Mouse (Mus musculus) megakaryocyte progenitor cell, adult 5-6 weeks (primary cell): ENCODE data around the gene Ppm1a. TPM values are rescaled to one million over a fixed set of nuclear protein-coding genes. Genes with fewer than 3 reads are reported as not detected.
"Not testable (repeated sequence)": the region's sequence is repeated elsewhere in the genome, so short reads cannot be mapped to it uniquely, and the experiment has no call there.

Experiments used
- ATAC-seq: replicated peaks from 2 replicates; pipeline ENCODE4 v1.8.0; 2016; ENCODE audit warnings: mild to moderate bottlenecking, moderate TSS enrichment, inconsistent platforms; ENCODE audit not compliant: poor library complexity
- total RNA-seq, 2 experiments: library from RNA; stranded (forward) in 1 of 2; stranded (reverse) in 1 of 2; fragments of 157-497, 149-512 nt in 1 of 2; fragments of 200-1000 nt in 1 of 2; gene quantifications; 2 replicates each; pipeline versions ENCODE4 v1.2.3 to v1.2.4; 2015 to 2017

The Ppm1a gene
- total RNA-seq, 2 experiments from 2014 or later = 53.5 to 81.4 TPM

DNA sequence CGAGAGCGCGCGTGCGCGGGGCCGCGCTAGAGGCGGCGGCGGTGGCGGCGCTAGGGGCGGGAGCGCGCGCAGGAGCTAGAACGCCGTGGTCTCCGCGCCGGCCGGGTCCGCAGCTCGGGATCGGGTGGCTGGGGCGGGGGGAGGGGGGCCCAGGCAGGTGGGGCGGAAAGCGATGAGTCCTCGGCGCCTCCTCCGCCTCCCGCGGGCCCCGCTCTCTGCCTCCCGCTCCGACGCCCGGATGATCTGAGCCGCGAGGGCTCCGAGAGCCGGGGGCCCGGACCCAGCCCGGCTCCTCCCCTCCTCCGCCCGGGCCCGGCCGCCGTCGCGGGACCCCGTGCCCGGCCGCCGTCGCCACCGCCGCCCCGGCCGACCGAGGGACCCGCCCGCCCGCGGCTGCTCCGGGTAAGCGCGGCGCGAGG lies 4.0 kb downstream of the Ppm1a start:
- ATAC-seq = no peak; the same call in 1 of the 2 replicates

DNA sequence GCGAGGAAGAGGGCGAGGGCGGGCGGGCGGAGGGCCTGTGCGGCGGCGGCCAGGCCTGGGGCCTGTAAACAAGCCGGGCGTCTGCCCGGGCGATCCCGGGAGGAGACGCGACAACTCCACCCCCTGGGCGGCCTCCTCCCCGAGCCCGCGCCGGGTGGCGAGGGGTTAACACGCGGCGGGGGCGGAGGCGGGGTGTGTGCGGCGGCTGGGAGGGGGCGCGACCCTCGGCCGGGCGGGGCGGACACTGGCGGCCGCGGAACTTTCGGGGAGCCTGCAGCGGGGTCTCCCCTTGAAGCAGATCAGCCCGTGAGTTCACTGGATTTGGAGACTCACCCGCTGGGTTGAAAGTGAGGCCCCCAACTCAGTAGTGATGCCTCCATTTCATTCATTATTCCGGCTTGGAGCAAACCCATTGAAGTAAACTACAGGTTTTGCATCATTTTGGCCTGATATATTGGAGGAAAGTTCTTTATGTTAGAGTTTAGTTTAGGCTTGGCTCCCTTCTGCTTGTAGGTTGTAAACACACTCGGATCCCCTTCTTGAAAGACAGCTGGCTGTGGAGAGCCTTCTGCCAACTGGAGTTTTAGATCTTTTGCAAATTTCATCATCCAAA lies 4.5 kb downstream of the Ppm1a start:
- peak; percentile 10; the same call in 1 of the 2 replicates for ATAC-seq

DNA sequence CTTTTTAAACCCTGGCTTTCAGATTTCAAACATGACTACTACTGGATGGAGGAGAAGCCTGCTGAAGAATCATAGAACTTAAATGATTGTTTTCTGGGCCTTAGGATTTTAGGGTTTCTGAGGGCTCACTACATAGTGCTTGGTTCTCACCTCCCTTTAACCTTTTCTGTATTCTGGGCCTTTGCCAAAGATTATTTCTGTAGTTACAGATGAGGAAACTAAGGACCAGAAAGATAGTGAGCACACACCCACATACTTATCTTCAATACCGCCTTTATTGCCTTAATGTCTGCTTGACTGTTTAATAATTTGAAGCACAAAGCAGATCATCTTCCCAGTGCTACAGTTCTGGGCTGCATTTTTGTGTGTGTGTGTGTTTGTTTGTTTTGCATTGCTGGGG lies 5.2 kb downstream of the Ppm1a start:
- 0 out of 2 replicates have a peak, but pooled peaks have one; percentile 5 for ATAC-seq

DNA sequence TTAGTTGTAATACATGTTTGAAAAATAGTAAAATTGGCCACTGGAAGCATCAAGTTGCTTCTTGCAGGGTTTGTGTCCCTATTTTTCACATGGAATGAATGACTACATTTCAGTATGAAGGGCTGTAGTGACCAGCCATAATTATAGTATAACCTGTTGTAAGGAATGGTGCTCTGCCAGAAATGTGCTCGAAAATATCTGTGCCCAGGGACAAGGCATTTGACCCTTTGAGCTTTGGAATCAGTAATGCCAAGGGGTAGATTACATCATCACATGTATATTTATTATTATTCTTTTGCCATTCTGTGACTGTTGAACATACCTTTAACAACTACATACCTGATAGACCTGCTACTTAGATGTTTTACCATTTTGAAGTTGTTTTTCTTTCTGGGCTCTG lies 5.9 kb downstream of the Ppm1a start:
- no peak for ATAC-seq

DNA sequence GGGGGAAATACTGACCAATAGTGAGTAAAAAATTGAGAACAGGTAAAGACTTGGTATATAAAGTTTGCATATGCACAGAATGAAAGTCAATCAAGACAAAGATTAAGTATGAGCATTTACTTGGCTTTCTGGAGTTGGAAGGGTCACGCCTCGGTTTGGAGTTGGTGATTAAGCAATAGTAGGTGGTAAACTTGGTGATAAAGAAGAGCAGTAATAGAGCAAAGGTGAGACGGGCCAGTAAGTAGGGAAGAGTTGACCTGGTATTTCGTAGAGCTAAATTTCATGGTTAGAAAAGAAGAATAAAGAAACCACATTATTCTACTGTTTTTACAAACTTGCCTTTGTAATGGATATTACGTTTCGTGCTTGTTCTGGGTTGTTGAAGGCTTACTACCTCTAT lies 10.6 kb downstream of the Ppm1a start:
- ATAC-seq = no peak

DNA sequence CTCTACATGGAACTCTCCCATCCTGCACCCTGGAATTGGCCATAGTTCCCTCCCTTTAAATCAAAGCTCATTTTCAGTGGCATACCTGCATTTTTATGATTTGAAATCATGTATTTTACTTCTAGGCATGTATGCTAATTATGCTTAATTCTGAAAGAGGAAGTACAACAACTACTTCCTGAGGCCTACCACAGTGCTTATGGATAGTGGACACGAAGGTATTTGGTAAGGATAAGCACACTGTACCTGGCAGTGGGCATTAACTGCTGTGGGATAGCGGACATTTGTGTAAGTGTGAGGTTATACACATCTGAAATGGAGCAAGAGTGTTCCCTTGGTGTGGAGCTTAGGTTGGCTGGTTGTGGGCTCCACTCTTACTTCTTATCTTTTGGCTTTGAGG lies 11.0 kb downstream of the Ppm1a start:
- peak; percentile 79 for ATAC-seq

DNA sequence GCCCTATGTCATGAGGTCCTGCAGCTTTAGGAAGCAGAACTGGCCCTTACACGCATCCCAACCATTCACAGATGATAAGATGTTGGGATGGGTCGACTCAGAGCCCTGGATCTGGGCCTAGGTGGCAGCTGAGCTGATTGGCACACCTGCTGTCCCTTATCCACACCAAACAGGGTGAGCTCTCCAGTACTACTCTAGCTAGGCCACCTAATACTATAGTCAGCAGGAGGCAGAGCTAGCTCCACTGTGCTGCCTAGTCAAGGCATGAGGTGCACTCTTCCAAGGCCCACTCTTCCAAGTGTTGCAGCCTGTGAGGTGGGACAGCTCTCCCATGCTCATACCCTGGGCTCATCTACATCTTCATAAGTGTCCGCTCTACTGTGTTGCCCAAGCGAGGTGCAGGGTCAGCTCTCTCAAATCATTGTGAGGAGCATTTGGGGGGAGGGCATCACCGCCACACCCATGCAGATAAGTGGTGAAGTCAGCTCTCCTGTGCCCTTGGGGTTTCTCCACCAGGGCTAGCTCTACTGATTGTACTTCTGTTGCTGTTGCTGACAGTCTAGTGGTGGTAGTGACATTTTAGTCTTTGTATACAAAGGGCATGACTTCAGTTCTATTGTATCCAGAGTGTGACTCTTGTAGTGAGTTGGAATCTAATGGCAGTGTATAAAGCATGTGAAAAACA lies 12.4 kb downstream of the Ppm1a start:
- ATAC-seq = peak; percentile 79

DNA sequence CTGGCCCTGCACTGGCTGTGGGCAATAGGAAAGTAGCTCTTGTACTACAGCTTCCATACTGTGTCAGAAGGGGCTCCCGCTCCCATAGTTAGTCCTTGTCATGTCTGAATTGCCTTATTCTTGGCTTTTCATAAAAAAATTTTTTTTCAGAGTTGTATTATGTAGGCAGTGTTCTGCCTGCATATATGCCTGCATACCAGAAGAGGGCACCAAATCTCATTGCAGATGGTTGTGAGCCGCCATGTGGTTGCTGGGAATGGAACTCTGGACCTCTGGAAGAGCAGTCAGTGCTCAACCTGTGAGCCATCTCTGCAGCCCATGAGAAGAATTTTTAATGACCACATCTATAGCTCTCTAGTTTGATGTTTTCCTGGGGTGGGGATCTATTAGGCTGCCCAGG lies 13.9 kb downstream of the Ppm1a start:
- ATAC-seq = no peak

DNA sequence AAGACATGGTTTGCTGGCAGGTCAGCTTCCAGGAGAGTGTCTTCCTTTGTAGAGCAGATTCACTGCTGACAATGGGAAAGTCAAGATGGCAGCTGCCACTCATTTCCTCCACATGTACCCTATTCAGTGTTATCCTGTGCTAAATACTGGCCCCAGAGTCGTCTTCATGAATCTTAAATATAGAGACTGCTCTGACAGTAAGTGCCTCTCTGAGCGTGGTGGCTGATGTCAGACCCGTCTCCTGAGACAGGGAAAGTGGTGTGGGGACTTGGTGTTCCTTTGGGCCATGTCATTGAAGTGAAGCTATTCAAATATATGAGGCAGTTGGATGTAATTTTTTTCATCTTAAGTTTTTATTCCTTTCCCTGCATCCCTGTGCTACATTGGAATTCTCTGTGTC lies 14.5 kb downstream of the Ppm1a start:
- ATAC-seq = no peak

DNA sequence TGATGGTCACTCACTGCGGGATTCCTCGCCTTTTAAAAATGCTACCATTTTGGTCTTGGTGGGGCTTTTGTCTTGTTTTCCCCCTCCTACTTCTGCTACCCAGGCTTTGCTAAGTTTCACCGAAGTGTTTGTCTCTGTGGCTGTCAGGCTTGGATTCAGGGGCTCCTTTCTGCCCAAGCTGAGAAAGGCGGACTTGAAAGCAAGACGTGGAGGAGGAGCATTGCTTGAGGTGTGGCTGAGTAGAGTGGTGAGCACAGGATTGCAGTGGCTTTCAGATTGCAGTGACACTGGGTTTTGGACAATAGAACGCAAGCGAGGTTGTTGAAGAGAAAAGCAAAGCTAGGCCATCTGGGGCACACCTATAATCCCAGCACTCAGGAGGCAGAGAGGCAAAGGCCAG lies 16.7 kb downstream of the Ppm1a start:
- ATAC-seq = no peak

DNA sequence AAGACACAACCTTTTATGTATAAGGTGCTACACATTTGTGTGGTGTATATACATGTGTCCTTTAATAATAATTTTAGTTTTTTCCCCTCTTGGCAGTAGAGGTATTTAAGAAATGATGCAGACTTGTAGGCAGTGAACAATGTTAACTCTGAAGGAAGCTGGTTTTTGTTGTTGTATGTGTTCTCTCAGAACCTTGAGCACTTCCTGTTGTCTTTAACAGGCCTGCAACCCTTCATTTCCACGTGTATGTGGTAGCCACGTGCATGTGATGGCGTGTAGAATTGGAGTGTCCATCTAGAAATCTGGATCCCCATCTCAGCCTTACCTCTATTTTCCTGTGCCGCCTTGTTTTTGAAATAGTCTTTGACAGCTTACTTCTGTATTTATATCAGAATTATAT lies 20.0 kb downstream of the Ppm1a start:
- no peak for ATAC-seq

DNA sequence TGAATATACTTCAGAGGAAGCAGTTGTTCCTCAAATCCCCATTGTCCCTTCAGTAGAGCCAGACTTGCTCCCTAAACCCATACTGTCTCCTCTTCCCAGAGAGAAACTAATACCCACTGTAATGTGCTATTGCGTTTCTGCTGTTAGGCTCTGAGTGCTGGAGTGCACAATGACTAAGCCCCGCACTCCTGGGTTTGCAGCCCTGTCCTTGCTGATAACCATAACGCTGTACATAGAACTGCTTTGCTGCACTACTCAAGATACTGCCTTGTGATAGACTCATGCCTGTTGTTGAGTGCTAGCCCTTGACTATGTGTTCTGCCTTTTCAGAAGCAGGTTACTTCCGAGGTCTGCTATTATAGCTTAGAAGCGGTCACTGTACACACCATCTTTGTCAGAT lies 22.9 kb downstream of the Ppm1a start:
- ATAC-seq = peak; percentile 97

DNA sequence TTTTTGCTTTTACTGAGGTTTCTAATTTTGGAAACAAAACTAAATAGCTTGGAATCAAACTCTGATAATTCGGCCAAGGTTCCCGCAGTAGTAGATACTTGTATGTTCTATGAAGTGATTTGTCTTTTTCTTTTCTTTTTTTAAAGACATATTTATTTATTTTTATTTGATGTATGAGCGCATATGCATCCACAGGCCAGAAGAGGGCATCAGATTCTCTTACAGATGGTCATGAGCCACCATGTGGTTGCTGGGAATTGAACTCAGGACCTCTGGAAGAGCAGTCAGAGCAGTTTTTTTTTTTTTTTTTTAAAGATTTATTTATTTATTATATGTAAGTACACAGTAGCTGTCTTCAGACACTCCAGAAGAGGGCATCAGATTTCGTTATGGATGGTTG lies 25.5 kb downstream of the Ppm1a start:
- ATAC-seq = not testable (repeated sequence)

DNA sequence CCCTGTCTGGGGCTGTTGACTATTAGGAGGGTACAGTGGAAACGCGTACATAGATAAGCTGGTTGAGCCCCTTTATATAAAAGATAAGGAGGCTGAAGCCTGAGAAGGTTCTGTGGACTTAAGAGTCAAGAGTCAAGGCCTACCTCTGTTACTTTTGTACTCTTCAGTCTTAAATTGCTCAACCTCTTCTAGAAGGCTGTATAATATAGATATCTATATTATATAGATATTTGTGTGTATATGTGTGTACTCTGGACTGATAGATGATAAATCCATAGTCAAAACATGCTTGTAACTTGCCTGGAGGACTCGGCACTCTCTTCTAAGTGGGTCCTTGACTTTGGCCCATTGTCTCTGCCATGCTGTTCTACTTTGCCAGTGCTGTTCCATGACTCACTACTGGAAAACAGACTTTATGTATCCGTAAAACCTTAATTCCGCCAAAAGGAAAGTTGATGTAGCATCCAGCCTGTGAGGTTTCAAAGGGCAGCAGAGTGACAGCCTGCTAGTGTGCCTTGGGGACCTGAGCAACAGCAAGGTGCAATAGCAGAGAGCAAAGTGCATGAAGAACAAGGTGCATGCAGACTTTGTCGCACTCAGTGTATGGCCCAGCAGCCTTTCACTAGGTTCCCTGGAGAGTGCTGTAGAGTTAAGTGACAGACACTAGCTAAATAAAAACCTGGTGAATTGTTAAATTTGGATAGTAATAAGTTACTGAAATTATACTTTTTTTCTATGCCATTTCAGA lies 28.1 kb downstream of the Ppm1a start:
- no peak for ATAC-seq

DNA sequence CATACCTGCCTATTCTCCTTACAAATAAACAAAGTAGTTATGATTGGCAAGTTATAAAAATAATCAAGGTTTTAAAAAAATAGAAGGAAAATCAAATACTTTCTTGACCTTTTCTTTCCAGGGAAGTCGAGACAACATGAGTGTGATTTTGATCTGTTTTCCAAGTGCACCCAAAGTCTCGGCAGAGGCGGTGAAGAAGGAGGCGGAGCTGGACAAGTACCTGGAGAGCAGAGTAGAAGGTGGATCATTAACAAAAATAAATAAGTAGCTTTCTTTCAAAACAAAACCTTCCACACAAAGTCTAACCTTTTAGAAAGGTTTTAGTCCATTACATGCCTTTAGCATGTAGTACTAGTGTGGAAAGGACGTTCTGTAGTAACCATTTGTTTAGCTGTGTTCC lies 29.3 kb downstream of the Ppm1a start:
- ATAC-seq = no peak

DNA sequence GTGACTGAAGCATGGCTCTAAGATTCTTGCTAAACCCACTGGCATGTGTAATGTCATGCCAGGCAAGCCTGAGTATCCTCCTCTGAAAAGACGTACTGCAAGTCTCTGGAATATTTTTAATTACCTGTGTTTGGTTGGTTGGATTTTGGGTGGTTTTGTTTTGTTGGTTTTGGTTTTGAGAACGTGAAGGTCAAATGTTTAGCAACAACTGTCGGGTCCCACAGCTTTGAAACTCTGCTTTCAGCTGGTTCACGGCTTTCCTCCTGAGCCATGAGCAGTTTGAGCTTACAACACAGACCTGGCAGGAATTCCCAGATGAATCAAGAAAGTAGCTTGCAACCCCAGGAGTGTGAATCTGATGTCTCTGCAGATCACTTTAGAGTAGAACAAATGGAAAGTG lies 29.7 kb downstream of the Ppm1a start:
- ATAC-seq = no peak

DNA sequence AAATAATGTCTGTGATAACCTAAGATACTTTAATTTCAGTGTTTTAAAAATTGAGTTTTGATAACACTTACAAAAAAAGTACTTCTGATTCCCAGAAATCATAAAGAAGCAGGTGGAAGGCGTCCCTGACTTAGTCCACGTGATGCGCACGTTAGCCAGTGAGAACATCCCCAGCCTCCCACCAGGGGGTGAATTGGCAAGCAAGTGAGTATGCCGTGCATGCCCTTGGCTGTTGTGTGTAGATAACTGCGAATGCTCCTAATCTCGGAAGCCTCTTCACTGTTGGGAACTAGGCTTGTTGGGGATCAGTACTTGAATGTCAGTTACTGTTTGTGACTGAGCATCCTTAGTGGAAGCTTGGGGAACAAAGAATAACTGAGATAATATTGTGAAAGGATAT lies 33.3 kb downstream of the Ppm1a start:
- peak; percentile 100 for ATAC-seq

DNA sequence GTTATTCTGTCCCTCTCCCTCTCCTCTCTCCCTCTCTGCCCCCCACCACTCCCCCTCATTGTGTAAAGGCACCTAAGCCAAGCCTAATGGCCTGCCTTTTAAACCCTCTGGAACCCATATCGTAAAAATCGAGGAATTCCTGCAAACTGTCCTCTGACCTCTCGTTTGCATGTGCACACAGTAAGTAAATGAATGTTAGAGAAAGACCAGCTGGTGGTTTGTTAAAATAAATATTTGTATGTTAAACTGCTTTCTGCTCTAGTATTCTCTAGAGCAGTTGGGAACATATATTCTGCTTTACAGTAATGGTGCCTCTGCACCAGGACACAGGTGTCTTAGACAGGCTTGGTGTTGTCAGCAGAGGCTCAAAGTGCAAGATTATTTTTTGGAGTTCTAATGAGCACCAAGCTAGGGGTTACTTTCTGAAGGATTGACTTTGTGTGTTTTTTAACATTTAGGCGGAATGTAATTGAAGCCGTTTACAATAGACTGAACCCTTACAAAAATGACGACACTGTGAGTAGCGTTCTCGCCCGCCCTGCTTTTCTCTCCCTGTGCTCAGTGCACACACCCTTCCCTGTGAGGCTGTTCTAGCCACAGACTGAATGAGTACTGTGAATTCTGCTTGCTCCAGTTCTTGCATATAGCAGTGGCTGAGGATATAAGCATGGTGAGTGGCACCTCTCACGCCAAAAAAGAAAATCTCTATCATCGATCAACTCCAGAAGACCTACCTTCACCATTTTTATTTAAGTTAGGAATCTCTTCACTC lies 35.3 kb downstream of the Ppm1a start:
- no peak for ATAC-seq

DNA sequence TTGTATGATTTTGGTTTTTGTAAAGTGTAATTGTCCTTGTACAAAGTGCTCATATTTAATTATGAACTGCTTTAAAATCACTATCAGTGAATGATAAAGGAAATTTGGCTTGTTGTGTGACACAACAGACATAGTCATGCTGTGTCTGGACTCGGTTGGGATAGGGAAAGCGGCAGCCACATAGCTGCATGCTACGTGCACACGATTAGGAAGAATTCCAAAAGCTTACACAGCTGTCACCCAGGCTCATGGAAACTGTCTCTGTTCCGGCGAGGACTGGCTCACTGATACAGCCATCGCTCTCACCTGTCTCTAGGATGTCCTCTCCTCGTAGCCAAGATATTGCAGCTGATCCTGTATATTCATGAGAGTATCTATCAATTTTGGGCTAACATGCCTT lies 36.7 kb downstream of the Ppm1a start:
- ATAC-seq = no peak

DNA sequence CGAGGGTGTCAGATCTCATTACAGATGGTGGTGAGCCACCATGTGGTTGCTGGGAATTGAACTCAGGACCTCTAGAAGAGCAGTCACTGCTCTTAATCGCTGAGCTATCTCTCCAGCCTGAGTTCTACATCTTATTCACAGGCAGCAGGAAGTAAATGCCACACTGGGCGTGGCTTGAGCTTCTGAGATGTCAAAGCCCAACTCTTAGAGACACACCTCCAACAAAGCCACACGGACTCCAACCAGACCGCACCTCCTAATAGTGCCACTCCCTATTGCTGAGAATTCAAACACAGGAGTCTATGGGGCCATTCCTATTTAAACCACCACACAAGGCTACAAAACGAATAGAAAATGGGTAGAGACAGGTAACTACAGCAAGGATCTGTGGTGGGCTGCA lies 52.5 kb downstream of the Ppm1a start:
- peak; percentile 80 for ATAC-seq

DNA sequence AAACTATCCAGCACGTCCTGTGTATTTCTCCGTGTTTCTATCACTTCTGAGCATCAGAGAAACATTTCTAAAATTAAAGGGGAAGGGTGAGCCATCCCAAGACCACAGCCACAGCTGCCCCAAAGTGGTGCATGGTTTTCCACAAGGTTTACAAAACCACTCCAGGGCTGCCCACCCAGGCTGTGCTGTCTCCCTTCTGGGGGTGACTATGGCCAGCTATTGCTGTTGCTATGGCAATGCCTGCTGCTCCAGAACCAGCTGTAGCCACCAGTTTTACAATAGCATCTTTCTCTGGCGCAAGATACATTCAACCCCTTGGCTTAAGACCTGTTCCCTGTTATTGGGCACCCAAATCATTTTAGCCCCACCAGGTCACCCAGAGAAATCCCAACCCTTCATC lies 54.3 kb downstream of the Ppm1a start:
- no peak for ATAC-seq
